Mouse (Mus musculus) embryonic facial prominence, embryonic 12.5 days (tissue): ENCODE results near the gene Iah1. TPM values are rescaled to one million over a fixed set of nuclear protein-coding genes. Genes with fewer than 3 reads are reported as not detected.
A peak's percentile ranks its signal among the peaks of the same experiment; 100 is the strongest.

Experiments
- ATAC-seq: fragments of 200-750 bp; cut with Nextera tagmentation; 2 replicates; pipeline ENCODE4 v1.8.0; 2017; ENCODE audit not compliant: insufficient number of reproducible peaks, insufficient read depth, low FRiP score, low TSS enrichment
- H3K27ac ChIP-seq: fragments of 300-500 bp; sonication (generic); 2 replicates; pipeline ENCODE4 v1.5.1; 2016; ENCODE audit warnings: mild to moderate bottlenecking
- H3K27me3 ChIP-seq: fragments of 300-500 bp; sonication (generic); 2 replicates; pipeline ENCODE4 v1.6.1; 2016; ENCODE audit warnings: mild to moderate bottlenecking, moderate library complexity
- H3K36me3 ChIP-seq: fragments of 300-500 bp; sonication (generic); 2 replicates; pipeline ENCODE4 v1.6.1; 2016; ENCODE audit warnings: mild to moderate bottlenecking
- H3K4me1 ChIP-seq: fragments of 300-500 bp; sonication (generic); 2 replicates; pipeline ENCODE4 v1.6.1; 2016
- H3K4me2 ChIP-seq: fragments of 300-500 bp; sonication (generic); replicated peaks from 2 replicates; pipeline ENCODE4 v1.6.1; 2016; ENCODE audit warnings: mild to moderate bottlenecking, moderate library complexity
- H3K4me3 ChIP-seq: fragments of 300-500 bp; sonication (generic); 2 replicates; pipeline ENCODE4 v1.5.1; 2016; ENCODE audit warnings: mild to moderate bottlenecking
- H3K9ac ChIP-seq: fragments of 300-500 bp; sonication (generic); 2 replicates; pipeline ENCODE4 v1.6.1; 2016; ENCODE audit warnings: mild to moderate bottlenecking, moderate library complexity
- H3K9me3 ChIP-seq: fragments of 300-500 bp; sonication (generic); 2 replicates; pipeline ENCODE4 v1.6.1; 2016; ENCODE audit warnings: mild to moderate bottlenecking, moderate library complexity
- WGBS: fragments of 180-500 bp; shearing (Covaris S2); methylation state at CpG from one replicate; pipeline ENCODE4 v1.1.7; 2016; 5-methylcytosine and 5-hydroxymethylcytosine counted together
- polyA plus RNA-seq: library from polyadenylated mRNA; unstranded; fragments of >200 nt; fragmentation: Nextera tagmentation; extraction: Ambion mirVana; gene quantifications from 2 replicates; pipeline ENCODE4 v1.2.1, GENCODE M21; 2016

Iah1 gene
- 58.1 and 58.9 TPM in 2 replicates for polyA plus RNA-seq

- WGBS = 3% methylated on average over 59 of the region's 59 CpGs
- Histone ChIP-seq H3K27me3 (no peaks in the 10 kb centered on the region), H3K36me3 (peaks cover 53% of the 10 kb centered on the region), H3K4me1 (peaks cover 5% of the 10 kb centered on the region; the same call in 1 of the 2 replicates), H3K4me2 (peak within 1 kb of the TSS; percentile 56), H3K9ac (peak within 1 kb of the TSS; percentile 66), H3K4me3 (peak within 1 kb of the TSS; percentile 58), H3K27ac (peak within 1 kb of the TSS; percentile 46; the same call in 1 of the 2 replicates), H3K9me3 (no peaks in the 10 kb centered on the region)
- peak; percentile 86 for ATAC-seq
Observed at GRCm38 (mm10) chr12:21315923-21316868, at the start of gene Iah1. Gene Iah1, plus strand, starts transcription at chr12:21316389.

GRCm38 (mm10) chr12:21266784-21267098 is 49.4 kb upstream of the Iah1 start:
- no peak overlapping the region for H3K4me3 ChIP-seq
- no peak overlapping the region for H3K4me2 ChIP-seq
- no peaks in the 10 kb centered on the region for H3K9me3 ChIP-seq
- H3K36me3 ChIP-seq = peaks cover 79% of the 10 kb centered on the region
- H3K9ac ChIP-seq = no peak overlapping the region
- H3K27me3 ChIP-seq = no peaks in the 10 kb centered on the region
- peak; percentile 57 for ATAC-seq
- WGBS = 77% methylated on average over 2 of the region's 2 CpGs
- no peaks in the 10 kb centered on the region for H3K4me1 ChIP-seq
- no peak overlapping the region for H3K27ac ChIP-seq

DNA sequence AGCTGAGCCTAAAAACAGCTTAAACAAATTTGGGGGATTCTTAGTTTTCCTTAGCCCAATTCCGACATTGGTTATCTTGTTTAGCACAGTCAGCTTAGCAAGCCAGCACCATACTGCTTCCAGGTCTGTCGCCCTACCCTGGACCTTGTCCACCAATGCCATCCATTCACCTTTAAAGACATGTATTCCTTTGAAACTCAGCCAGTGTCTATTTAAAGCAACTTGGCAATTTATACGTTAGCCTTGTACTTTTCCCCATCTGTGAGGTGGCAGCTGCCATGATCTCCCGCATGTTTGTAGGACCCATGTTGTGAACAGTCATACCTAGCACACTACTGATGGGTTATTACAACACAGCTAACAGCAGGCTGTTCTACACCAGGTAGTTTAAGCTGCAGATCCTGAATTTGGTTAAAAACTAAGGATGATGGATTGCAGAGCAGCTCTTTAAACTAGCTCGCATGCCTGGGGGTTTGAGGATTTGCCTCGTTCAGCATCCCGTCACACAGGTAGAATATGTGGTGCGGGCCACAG is 48.0 kb upstream of the Iah1 start:
- no peaks in the 10 kb centered on the region for H3K27me3 ChIP-seq
- H3K4me1 ChIP-seq = no peaks in the 10 kb centered on the region
- no peak overlapping the region for H3K4me3 ChIP-seq
- 93% methylated on average over 8 of the region's 8 CpGs for WGBS
- no peak overlapping the region for H3K9ac ChIP-seq
- H3K4me2 ChIP-seq = no peak overlapping the region
- no peak overlapping the region for H3K27ac ChIP-seq
- peaks cover 81% of the 10 kb centered on the region for H3K36me3 ChIP-seq
- H3K9me3 ChIP-seq = no peaks in the 10 kb centered on the region
- ATAC-seq = no peak

- no peak overlapping the region for H3K4me2 ChIP-seq
- no peak overlapping the region for H3K27ac ChIP-seq
- no peaks in the 10 kb centered on the region for H3K9me3 ChIP-seq
- no peaks in the 10 kb centered on the region for H3K4me1 ChIP-seq
- H3K27me3 ChIP-seq = no peaks in the 10 kb centered on the region
- no peak overlapping the region for H3K4me3 ChIP-seq
- WGBS = 80% methylated on average over 7 of the region's 7 CpGs
- ATAC-seq = no peak
- H3K36me3 ChIP-seq = peaks cover 39% of the 10 kb centered on the region
- H3K9ac ChIP-seq = no peak overlapping the region
Observed at GRCm38 (mm10) chr12:21274446-21274845, 41.7 kb upstream of the Iah1 start.

- Histone ChIP-seq H3K4me2 (no peak overlapping the region), H3K36me3 (peaks cover 14% of the 10 kb centered on the region), H3K9me3 (no peaks in the 10 kb centered on the region), H3K4me1 (no peaks in the 10 kb centered on the region), H3K27me3 (no peaks in the 10 kb centered on the region), H3K27ac (no peak overlapping the region), H3K9ac (no peak overlapping the region), H3K4me3 (no peak overlapping the region)
- no peak for ATAC-seq
- WGBS = 88% methylated on average over 1 of the region's 1 CpGs
Observed at GRCm38 (mm10) chr12:21277352-21277864, 38.8 kb upstream of the Iah1 start.

GRCm38 (mm10) chr12:21284761-21285441 is 31.3 kb upstream of the Iah1 start, which contains the start of gene Cpsf3:
Gene Cpsf3, plus strand, starts transcription at chr12:21285391.
- H3K4me2 ChIP-seq = peak within 1 kb of the TSS; percentile 66
- peak within 1 kb of the TSS; percentile 77 for H3K4me3 ChIP-seq
- H3K27ac ChIP-seq = peak within 1 kb of the TSS; percentile 92
- WGBS = 50% methylated on average over 11 of the region's 11 CpGs
- H3K27me3 ChIP-seq = no peaks in the 10 kb centered on the region
- H3K9ac ChIP-seq = peak within 1 kb of the TSS; percentile 83
- 0 out of 2 replicates have a peak, but pooled peaks cover 6% of the 10 kb centered on the region for H3K36me3 ChIP-seq
- H3K4me1 ChIP-seq = peaks cover 12% of the 10 kb centered on the region
- no peaks in the 10 kb centered on the region for H3K9me3 ChIP-seq
- no peak for ATAC-seq

- peaks cover 12% of the 10 kb centered on the region for H3K4me1 ChIP-seq
- H3K4me3 ChIP-seq = peak overlapping the region; percentile 77
- no peaks in the 10 kb centered on the region for H3K27me3 ChIP-seq
- H3K27ac ChIP-seq = peak overlapping the region; percentile 92
- H3K9ac ChIP-seq = peak overlapping the region; percentile 83
- no peak; the same call in 1 of the 2 replicates for ATAC-seq
- peak overlapping the region; percentile 66 for H3K4me2 ChIP-seq
- peaks cover 13% of the 10 kb centered on the region for H3K36me3 ChIP-seq
- 1% methylated on average over 47 of the region's 47 CpGs for WGBS
- H3K9me3 ChIP-seq = no peaks in the 10 kb centered on the region
Observed at GRCm38 (mm10) chr12:21285508-21286242, 30.5 kb upstream of the Iah1 start.

DNA sequence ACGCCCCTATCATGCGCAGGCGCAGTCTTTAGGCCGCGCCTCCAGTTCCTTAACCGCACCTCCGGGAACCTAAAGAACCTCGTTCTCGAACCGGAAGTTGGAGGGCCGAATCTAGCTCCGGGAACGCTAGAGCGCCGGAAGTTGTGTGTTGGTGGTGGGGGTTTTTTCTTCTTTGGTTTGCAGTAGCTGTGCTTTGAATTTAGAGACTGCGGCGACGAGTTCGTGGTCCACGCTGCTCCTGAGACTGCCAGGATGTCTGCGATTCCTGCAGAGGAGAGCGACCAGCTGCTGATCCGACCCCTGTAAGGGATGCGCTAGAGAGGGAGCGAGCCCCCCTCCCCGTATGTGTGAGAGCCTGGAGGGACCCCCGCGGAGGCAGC is 30.0 kb upstream of the Iah1 start, which contains the start of gene Itgb1bp1:
Itgb1bp1 (minus strand) TSS at position 42 of the 380 bp plus-strand sequence.
- peak within 1 kb of the TSS; percentile 92 for H3K27ac ChIP-seq
- peak within 1 kb of the TSS; percentile 77 for H3K4me3 ChIP-seq
- H3K4me1 ChIP-seq = peaks cover 12% of the 10 kb centered on the region
- peak within 1 kb of the TSS; percentile 66 for H3K4me2 ChIP-seq
- ATAC-seq = peak; percentile 95
- WGBS = under 1% methylated on average over 28 of the region's 28 CpGs
- no peaks in the 10 kb centered on the region for H3K27me3 ChIP-seq
- H3K9ac ChIP-seq = peak within 1 kb of the TSS; percentile 83
- H3K9me3 ChIP-seq = no peaks in the 10 kb centered on the region
- peaks cover 17% of the 10 kb centered on the region for H3K36me3 ChIP-seq

GRCm38 (mm10) chr12:21286712-21287650 is 29.2 kb upstream of the Iah1 start:
- Histone ChIP-seq H3K4me1 (peaks cover 12% of the 10 kb centered on the region), H3K9me3 (no peaks in the 10 kb centered on the region), H3K36me3 (peaks cover 25% of the 10 kb centered on the region), H3K27me3 (no peaks in the 10 kb centered on the region), H3K4me2 (peak overlapping the region; percentile 66), H3K4me3 (peak overlapping the region; percentile 77), H3K9ac (peak overlapping the region; percentile 83), H3K27ac (peak overlapping the region; percentile 92)
- no peak for ATAC-seq
- WGBS = 38% methylated on average over 18 of the region's 18 CpGs

- peaks cover 43% of the 10 kb centered on the region for H3K36me3 ChIP-seq
- no peak overlapping the region for H3K4me3 ChIP-seq
Observed at GRCm38 (mm10) chr12:21288716-21289395, 27.3 kb upstream of the Iah1 start.

More at GRCm38 (mm10) chr12:21288716-21289395, 27.3 kb upstream of the Iah1 start:
- Histone ChIP-seq H3K27ac (no peak overlapping the region), H3K9ac (no peak overlapping the region), H3K4me1 (peaks cover 12% of the 10 kb centered on the region), H3K4me2 (no peak overlapping the region), H3K27me3 (no peaks in the 10 kb centered on the region), H3K9me3 (no peaks in the 10 kb centered on the region)
- ATAC-seq = no peak
- WGBS = 95% methylated on average over 3 of the region's 3 CpGs
